ENCODE assay signal across 9 mouse cellular contexts in genomic region chr5:124010077-124010476, GRCm38 (mm10). TPM values are rescaled to one million over a fixed set of nuclear protein-coding genes. Genes with fewer than 3 reads are reported as not detected.
A peak's percentile ranks its signal among the peaks of the same experiment; 100 is the strongest.
DNase-seq lines count a peak whose midpoint lies in the region; ATAC-seq lines count a peak whose summit lies in the region.
"Had no signal": no experiment of that assay in that cellular context is flagged by ENCODE, and none has a peak within 500 bp of the region (broad histone marks: within the 10 kb centered on the region; RNA-seq: fewer than 3 reads in every experiment).

No protein-coding gene starts in this region.

- WGBS in forebrain, embryonic 10.5 days = 93% methylated on average over 8 of the region's 8 CpGs
- WGBS in forebrain, embryonic 16.5 days = 90% methylated on average over 8 of the region's 8 CpGs
- 58% methylated on average over 8 of the region's 8 CpGs for WGBS in lung, embryonic 16.5 days
- WGBS in intestine, embryonic 16.5 days = 74% methylated on average over 8 of the region's 8 CpGs
- WGBS in neural tube, embryonic 15.5 days = 95% methylated on average over 8 of the region's 8 CpGs

- no peaks in the 10 kb centered on the region for H3K9me3 ChIP-seq in forebrain, embryonic 10.5 days
- H3K9me3 ChIP-seq in forebrain, embryonic 16.5 days (ENCODE audit: control insufficient read depth, low read length) = no peaks in the 10 kb centered on the region
- H3K9me3 ChIP-seq in lung, embryonic 16.5 days (ENCODE audit: control insufficient read depth, low read length) = no peaks in the 10 kb centered on the region
- no peaks in the 10 kb centered on the region for H3K9me3 ChIP-seq in intestine, embryonic 16.5 days (ENCODE audit: control insufficient read depth, low read length)
- H3K9me3 ChIP-seq in neural tube, embryonic 15.5 days (replicated peaks) = no peaks in the 10 kb centered on the region

- no peak overlapping the region for H3K9ac ChIP-seq in forebrain, embryonic 16.5 days (replicated peaks; ENCODE audit: low read depth, low read length)
- no peak overlapping the region for H3K9ac ChIP-seq in lung, embryonic 16.5 days (ENCODE audit: low read length)
- H3K9ac ChIP-seq in intestine, embryonic 16.5 days (ENCODE audit: low read depth, low read length) = no peak overlapping the region
- H3K9ac ChIP-seq in neural tube, embryonic 15.5 days (replicated peaks) = no peak overlapping the region

- ATAC-seq in forebrain, embryonic 16.5 days = no peak
- ATAC-seq in lung, embryonic 16.5 days (ENCODE audit: low read depth) = no peak
- peak; percentile 36 for ATAC-seq in intestine, embryonic 16.5 days
- ATAC-seq in neural tube, embryonic 15.5 days (ENCODE audit: low FRiP score) = no peak

- DNase-seq in forebrain, embryonic 10.5 days (ENCODE audit: extremely low spot score, low spot score) = no peak
- no peak for DNase-seq in lung, postnatal 25 days (ENCODE audit: low spot score)
- no peak for DNase-seq in gastrocnemius, postnatal 14 days
- no peak for DNase-seq in adrenal gland, postnatal 14 days
- DNase-seq: gastrocnemius, postnatal 36 days had no signal

- H3K36me3 ChIP-seq in forebrain, embryonic 10.5 days (replicated peaks) = peaks cover 70% of the 10 kb centered on the region
- H3K36me3 ChIP-seq in forebrain, embryonic 16.5 days (ENCODE audit: control insufficient read depth, insufficient read depth) = peaks cover 31% of the 10 kb centered on the region
- peaks cover 29% of the 10 kb centered on the region for H3K36me3 ChIP-seq in lung, embryonic 16.5 days (ENCODE audit: control insufficient read depth, insufficient read depth, low read length)
- peaks cover 24% of the 10 kb centered on the region for H3K36me3 ChIP-seq in intestine, embryonic 16.5 days (ENCODE audit: control insufficient read depth, insufficient read depth, low read length)
- H3K36me3 ChIP-seq in neural tube, embryonic 15.5 days = peaks cover 49% of the 10 kb centered on the region

- intact Hi-C loops in gastrocnemius, postnatal 14 days (cut with DNase I; ENCODE audit: low total_unique reads) = loop anchor here (5.0 kb wide), 1 partner anchor 37 kb away; no protein-coding TSS in a partner anchor

- H3K27ac ChIP-seq in forebrain, embryonic 10.5 days = peak overlapping the region; percentile 84
- no peak overlapping the region; the same call in 1 of the 2 replicates for H3K27ac ChIP-seq in forebrain, embryonic 16.5 days (ENCODE audit: low read length)
- H3K27ac ChIP-seq in lung, embryonic 16.5 days (ENCODE audit: low read length) = peak overlapping the region; percentile 96; the same call in 1 of the 2 replicates
- H3K27ac ChIP-seq in intestine, embryonic 16.5 days (ENCODE audit: low read length) = peak overlapping the region; percentile 73; the same call in 1 of the 2 replicates
- H3K27ac ChIP-seq in neural tube, embryonic 15.5 days (replicated peaks) = peak overlapping the region; percentile 83

- no peak overlapping the region for H3K4me3 ChIP-seq in forebrain, embryonic 10.5 days
- H3K4me3 ChIP-seq in forebrain, embryonic 16.5 days (replicated peaks; ENCODE audit: low read length) = no peak overlapping the region
- no peak overlapping the region for H3K4me3 ChIP-seq in lung, embryonic 16.5 days (ENCODE audit: low read length)
- H3K4me3 ChIP-seq in intestine, embryonic 16.5 days (ENCODE audit: low read length) = no peak overlapping the region
- no peak overlapping the region for H3K4me3 ChIP-seq in neural tube, embryonic 15.5 days (replicated peaks)

- H3K4me2 ChIP-seq in forebrain, embryonic 16.5 days (ENCODE audit: low read length) = no peak overlapping the region
- H3K4me2 ChIP-seq in lung, embryonic 16.5 days (ENCODE audit: low read depth, low read length) = no peak overlapping the region
- no peak overlapping the region for H3K4me2 ChIP-seq in intestine, embryonic 16.5 days (ENCODE audit: low read depth, low read length)
- H3K4me2 ChIP-seq in neural tube, embryonic 15.5 days = no peak overlapping the region

- H3K4me1 ChIP-seq in forebrain, embryonic 10.5 days = peaks cover 50% of the 10 kb centered on the region
- peaks cover 42% of the 10 kb centered on the region for H3K4me1 ChIP-seq in forebrain, embryonic 16.5 days (replicated peaks; ENCODE audit: control insufficient read depth, insufficient read depth, low read length)
- peaks cover 49% of the 10 kb centered on the region for H3K4me1 ChIP-seq in lung, embryonic 16.5 days (replicated peaks; ENCODE audit: control insufficient read depth, insufficient read depth, low read length)
- peaks cover 50% of the 10 kb centered on the region for H3K4me1 ChIP-seq in intestine, embryonic 16.5 days (ENCODE audit: control insufficient read depth, insufficient read depth, low read length)
- peaks cover 56% of the 10 kb centered on the region for H3K4me1 ChIP-seq in neural tube, embryonic 15.5 days

- H3K27me3 ChIP-seq in forebrain, embryonic 10.5 days (ENCODE audit: poor library complexity, severe bottlenecking) = no peaks in the 10 kb centered on the region
- no peaks in the 10 kb centered on the region for H3K27me3 ChIP-seq in forebrain, embryonic 16.5 days (replicated peaks; ENCODE audit: control insufficient read depth, insufficient read depth, low read length)
- H3K27me3 ChIP-seq in lung, embryonic 16.5 days (ENCODE audit: control insufficient read depth, insufficient read depth, low read depth, low read length) = no peaks in the 10 kb centered on the region
- no peaks in the 10 kb centered on the region for H3K27me3 ChIP-seq in intestine, embryonic 16.5 days (replicated peaks; ENCODE audit: control insufficient read depth, insufficient read depth, low read length)
- H3K27me3 ChIP-seq in neural tube, embryonic 15.5 days (replicated peaks) = no peaks in the 10 kb centered on the region

RNA-seq across cellular contexts. Expression of gene Vps37b, which starts 22.0 kb away (rescaled TPM):
- 50.8 and 51.2 TPM in 2 replicates for polyA plus RNA-seq in forebrain, embryonic 10.5 days (2016; fragmentation: Nextera tagmentation; extraction: Ambion mirVana)
- 104 and 112 TPM in 2 replicates for polyA plus RNA-seq in forebrain, embryonic 16.5 days (2015; fragmentation: Nextera tagmentation; extraction: Ambion mirVana)
- polyA plus RNA-seq in lung, embryonic 16.5 days (2015; fragmentation: Nextera tagmentation; extraction: Ambion mirVana) = 39.2 and 41.6 TPM in 2 replicates
- polyA plus RNA-seq in intestine, embryonic 16.5 days (2015; fragmentation: Nextera tagmentation; extraction: Ambion mirVana) = 25.7 and 27.1 TPM in 2 replicates
- polyA plus RNA-seq in neural tube, embryonic 15.5 days (2015; fragmentation: Nextera tagmentation; extraction: Ambion mirVana) = 48.8 and 50.4 TPM in 2 replicates
- 1 to 10 TPM; 6.3 to 7.8 TPM for total RNA-seq in gastrocnemius, postnatal 14 days (2021)
- 65.2 and 85.1 TPM in 2 replicates for total RNA-seq in adrenal gland, postnatal 14 days (2021)

RNA-seq across cellular contexts. Expression of gene Hip1r, which starts 36.6 kb away (rescaled TPM):
- polyA plus RNA-seq in forebrain, embryonic 10.5 days (2016; fragmentation: Nextera tagmentation; extraction: Ambion mirVana) = 7.7 and 11.1 TPM in 2 replicates
- polyA plus RNA-seq in forebrain, embryonic 16.5 days (2015; fragmentation: Nextera tagmentation; extraction: Ambion mirVana) = 33.3 and 35.7 TPM in 2 replicates
- 13.8 and 14.5 TPM in 2 replicates for polyA plus RNA-seq in lung, embryonic 16.5 days (2015; fragmentation: Nextera tagmentation; extraction: Ambion mirVana)
- polyA plus RNA-seq in intestine, embryonic 16.5 days (2015; fragmentation: Nextera tagmentation; extraction: Ambion mirVana) = 33.8 and 34.8 TPM in 2 replicates
- polyA plus RNA-seq in neural tube, embryonic 15.5 days (2015; fragmentation: Nextera tagmentation; extraction: Ambion mirVana) = 24.1 and 31.0 TPM in 2 replicates
- 10 to 100 TPM in 1 of 2 experiments, 1 to 10 TPM in 1; 7.2 to 11.1 TPM for total RNA-seq in gastrocnemius, postnatal 14 days (2021)
- total RNA-seq in adrenal gland, postnatal 14 days (2021) = 18.0 and 26.6 TPM in 2 replicates
